Mouse (Mus musculus) c-Kit-negative CD71-positive TER-119-positive erythroid progenitor cells, embryonic 14.5 days (primary cell): ENCODE data around the gene Ifi214.
"Not testable (repeated sequence)": the region's sequence is repeated elsewhere in the genome, so short reads cannot be mapped to it uniquely, and the experiment has no call there.

Experiments
- DNase-seq: peaks from one replicate; pipeline ENCODE4 v3.0.0-alpha.2; 2013; ENCODE audit warnings: low read depth, low spot score

Gene Ifi214

GRCm38 (mm10) chr1:173535791-173536190 is at the start of gene Ifi214:
Gene Ifi214 (minus strand): TSS chr1:173535957.
- not testable (repeated sequence) for DNase-seq

GRCm38 (mm10) chr1:173579921-173580585 is 44.3 kb upstream of the Ifi214 start:
- no peak for DNase-seq

GRCm38 (mm10) chr1:173579079-173579478 is 43.3 kb upstream of the Ifi214 start:
- DNase-seq, result no peak

GRCm38 (mm10) chr1:173550491-173551050 is 14.8 kb upstream of the Ifi214 start:
- not testable (repeated sequence) for DNase-seq

- not testable (repeated sequence) for DNase-seq
Measured at GRCm38 (mm10) chr1:173548798-173549197, 13.0 kb upstream of the Ifi214 start.

GRCm38 (mm10) chr1:173521452-173521851 is 14.3 kb downstream of the Ifi214 start:
- no peak for DNase-seq

- DNase-seq, result not testable (repeated sequence)
Measured at GRCm38 (mm10) chr1:173510595-173510994, 25.2 kb downstream of the Ifi214 start.

GRCm38 (mm10) chr1:173491483-173491882 is 44.3 kb downstream of the Ifi214 start:
- not testable (repeated sequence) for DNase-seq

- not testable (repeated sequence) for DNase-seq
Measured at GRCm38 (mm10) chr1:173490812-173491480, 44.8 kb downstream of the Ifi214 start, which contains the start of gene Ifi206. Gene Ifi206 (minus strand): TSS chr1:173491041.

GRCm38 (mm10) chr1:173481182-173481574 is 54.6 kb downstream of the Ifi214 start:
- not testable (repeated sequence) for DNase-seq

GRCm38 (mm10) chr1:173480399-173481181 is 55.2 kb downstream of the Ifi214 start:
- DNase-seq, result not testable (repeated sequence)
